Mouse (Mus musculus): ENCODE measurements at regions not wholly inside any gene's neighbourhood (a gene's known extent, or its start where the extent isn't known, plus 50 kb on each side); places are given as distances from the start of the nearest gene placed in this dataset.

DNA sequence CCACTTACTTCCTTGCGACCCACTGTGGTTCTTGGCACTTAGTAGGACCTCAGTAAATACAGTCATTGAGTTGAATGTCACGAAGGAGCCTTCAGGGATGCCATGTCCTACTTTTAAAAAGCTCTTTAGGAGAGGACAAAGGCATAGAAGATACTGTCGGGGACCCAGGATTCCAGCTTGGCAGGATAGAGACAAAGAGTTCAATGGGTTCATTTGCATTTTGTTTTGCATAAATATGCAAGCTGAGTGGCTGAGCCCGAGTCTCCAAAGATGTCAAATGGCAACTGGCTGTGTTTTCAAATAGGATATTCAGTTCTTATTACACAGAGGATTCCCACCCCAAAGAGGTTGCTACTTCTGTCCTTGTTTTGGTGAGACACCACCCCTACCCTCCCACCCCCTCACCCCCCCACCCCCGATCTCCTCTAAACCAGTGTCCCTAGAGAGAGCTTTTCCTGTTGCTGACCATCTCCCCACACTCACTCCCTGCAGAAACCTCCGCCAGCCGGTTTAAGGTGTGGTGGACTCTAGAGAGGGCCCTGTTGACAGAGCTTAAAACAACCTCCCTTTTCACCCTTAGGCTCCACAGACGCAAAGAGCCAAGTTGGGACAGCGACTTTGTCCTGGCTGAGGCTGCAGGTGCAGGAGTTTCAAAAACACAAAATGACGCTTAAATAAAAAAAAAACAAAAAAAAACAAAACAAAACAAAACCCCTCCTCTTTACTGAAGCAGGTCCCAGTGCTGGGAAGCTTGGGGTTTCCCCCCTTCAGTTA lies 57.9 kb downstream of the Sox9 start:
- intact Hi-C loops (cut with DNase I) = no loop called here
- no peak for DNase-seq (ENCODE audit: low spot score in 2 of 2)

DNA sequence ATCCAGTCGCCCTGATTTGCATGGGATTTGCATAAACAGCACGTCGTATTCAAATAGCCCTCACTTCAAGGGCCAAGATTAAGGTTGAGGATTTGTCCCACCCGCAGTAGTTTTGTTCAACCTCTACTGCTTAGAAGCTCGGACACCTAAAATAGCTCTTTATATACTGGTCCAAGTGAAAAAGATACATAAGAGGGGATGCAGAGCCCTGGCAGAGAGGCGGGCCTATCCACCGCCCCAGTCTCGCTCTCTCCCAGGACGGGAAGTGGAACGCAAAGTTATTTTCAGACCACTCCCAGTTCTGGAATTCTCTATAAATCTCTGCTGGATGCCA lies 58.4 kb downstream of the Sox9 start:
- no peak for DNase-seq (ENCODE audit: low spot score in 2 of 2)
- intact Hi-C loops (cut with DNase I) = no loop called here

DNA sequence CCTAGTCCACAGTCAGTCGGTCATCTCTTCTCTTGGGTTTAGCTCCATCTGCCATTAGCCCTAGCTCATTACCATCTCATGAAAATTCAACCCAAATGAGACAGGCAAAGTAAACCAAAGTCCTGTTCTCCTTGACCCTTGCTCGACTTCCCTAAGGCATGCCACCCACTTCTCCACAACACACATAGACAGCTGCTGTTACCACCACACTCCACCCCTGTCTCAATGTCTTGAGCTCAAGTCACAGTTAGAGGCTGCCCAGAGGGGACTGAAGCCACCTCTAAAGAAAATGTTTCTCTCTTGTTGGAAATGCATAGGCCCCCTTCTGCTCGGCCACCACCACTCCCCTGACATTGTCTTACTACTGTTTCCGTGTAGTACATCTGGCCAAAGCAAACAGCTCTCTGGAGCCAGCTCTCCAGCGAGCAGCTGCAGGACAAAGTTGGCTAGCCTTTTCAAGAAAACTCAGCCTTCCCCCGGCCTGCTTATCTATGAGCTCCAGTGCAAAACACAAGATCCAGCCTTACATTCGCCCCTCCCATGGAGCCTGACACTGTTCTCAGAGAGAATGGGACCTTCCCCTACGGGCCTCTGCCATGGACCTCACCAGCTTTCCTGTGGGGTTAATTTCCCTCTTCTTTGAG lies 62.4 kb downstream of the Sox9 start:
- no peak for DNase-seq (ENCODE audit: low spot score in 2 of 2)
- intact Hi-C loops (cut with DNase I) = no loop called here

DNA sequence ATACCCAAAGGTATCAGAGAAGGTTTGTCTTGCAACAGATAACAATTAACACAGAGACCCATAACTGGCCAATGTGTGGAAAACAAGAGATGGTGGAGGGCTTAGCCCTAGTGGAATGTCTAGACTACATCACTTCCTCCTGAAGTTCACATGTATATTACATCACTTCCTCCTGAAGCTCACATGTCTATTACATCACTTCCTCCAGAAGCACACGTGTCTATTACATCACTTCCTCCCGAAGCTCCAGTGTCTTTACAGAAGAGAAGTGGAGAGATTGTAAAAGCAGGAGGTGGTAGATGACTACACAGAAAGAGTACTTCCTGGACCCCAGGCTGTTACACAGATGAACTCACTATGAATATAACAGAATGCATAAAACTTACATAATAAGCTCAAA lies 65.1 kb downstream of the Sox9 start:
- no peak for DNase-seq (ENCODE audit: low spot score in 2 of 2)
- intact Hi-C loops (cut with DNase I) = no loop called here

DNA sequence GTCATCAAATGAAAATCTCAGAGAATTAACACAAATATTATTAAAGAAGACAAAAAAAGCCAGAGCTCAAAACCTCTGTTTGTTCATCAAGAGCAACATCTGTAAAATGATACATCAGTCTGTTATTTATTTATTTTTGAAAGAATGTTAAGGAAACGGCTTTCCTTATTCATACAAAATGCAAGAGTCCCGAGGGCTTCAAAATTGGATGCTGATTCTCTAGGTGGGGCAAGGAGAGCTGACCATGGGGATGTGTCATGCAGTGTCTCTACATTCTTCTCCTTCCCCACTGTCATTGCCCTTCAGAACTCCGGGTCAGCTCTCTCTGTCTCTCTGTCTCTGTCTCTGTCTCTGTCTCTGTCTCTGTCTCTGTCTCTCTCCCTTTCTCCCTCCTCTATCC lies 65.8 kb downstream of the Sox9 start:
- intact Hi-C loops (cut with DNase I) = no loop called here
- DNase-seq (ENCODE audit: low spot score in 2 of 2) = no peak

DNA sequence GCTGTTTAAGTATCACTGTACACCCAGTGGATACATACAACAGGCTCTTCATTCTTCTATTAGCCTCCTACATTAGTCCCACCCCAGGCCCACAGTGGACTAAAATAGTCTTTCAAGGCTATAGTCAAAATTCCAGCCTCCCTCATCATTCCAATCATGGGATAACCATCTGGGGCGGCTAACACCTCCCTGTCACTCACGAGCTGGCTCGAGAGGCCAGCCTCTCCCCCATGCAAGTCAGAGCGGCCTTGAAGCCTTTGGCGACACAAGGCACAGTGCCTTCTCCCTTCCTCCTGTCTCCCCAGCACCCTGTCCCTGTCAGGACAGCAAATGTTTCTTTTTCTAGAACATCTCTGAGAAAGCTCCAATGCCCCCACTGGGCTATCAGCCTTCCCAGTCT lies 68.0 kb downstream of the Sox9 start:
- no peak for DNase-seq (ENCODE audit: low spot score in 2 of 2)
- intact Hi-C loops (cut with DNase I) = no loop called here

DNA sequence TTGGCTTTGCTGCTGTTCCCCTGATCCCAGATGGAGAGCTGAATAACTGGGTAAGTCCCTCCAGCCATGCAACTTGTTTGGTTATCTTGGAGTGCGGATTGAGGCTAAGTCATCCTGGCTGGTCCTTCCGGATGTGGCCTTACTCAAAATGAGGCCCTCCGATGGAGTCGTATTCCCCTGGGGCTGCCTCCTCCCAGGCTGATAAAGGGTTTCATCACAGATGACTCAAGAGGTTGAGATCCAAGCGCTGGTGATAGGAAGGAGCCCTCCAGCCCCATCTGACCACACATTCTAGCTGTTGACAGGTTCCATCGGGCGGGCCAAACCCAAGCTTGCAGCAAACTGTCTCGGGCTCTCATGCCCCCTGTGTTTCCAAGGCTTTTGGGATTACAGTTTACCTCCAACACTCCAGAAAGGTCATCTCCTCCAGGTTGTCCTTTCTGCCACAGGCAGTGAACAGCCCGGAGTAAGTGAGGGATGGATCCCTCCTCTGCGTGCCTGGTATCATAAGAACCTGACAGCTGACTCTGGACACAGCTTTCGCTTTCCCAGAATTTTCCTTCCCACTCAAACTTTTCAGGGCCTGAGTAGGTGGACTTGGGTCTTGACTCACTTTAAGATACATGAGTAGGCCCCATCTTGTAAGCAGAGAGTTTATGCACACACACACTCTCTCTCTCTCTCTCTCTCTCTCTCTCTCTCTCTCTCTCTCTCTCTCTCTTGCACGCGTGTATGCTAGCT lies 68.7 kb downstream of the Sox9 start:
- intact Hi-C loops (cut with DNase I) = no loop called here
- peak in 1 of 2 experiments; percentile 75 for DNase-seq (ENCODE audit: low spot score in 2 of 2)

DNA sequence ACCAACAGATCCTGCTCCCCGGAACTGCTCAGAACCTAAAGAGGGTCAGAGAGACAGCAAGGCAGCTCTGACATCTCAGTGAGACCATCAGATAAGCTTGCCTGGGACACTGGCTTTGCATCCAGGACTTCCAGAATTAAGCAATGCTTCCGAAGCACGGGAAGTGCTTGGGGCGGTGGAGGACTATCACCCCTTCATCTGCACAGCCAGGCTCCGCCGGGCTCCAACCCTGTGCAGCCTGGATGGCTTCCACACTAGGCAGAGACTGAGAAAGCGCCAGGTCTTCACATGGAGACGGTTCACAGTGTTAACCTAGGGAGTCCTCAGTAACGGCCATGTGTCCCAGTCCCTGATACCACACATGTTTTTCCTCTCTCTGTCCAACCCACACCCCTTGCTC lies 69.3 kb downstream of the Sox9 start:
- no peak for DNase-seq (ENCODE audit: low spot score in 2 of 2)
- intact Hi-C loops (cut with DNase I) = no loop called here

DNA sequence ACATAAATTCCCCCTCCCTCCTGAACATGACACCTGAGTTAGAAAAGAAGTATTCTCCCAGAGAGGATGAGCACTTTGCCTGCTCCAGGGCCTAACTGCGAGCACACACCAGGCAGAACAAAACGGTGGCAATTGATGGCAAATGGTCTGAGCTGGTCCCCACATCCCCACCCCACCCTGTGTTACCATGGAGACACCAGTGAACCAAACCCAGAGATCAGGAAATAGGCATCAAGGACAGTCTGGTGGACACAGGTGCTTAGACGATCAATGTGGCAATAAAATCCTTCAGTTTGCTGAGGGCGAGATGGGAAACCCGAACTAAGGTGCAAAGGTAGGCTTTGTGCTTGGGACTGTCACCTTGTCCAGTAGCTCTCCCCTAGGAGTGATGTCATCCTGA lies 74.0 kb downstream of the Sox9 start:
- intact Hi-C loops (cut with DNase I) = no loop called here

DNA sequence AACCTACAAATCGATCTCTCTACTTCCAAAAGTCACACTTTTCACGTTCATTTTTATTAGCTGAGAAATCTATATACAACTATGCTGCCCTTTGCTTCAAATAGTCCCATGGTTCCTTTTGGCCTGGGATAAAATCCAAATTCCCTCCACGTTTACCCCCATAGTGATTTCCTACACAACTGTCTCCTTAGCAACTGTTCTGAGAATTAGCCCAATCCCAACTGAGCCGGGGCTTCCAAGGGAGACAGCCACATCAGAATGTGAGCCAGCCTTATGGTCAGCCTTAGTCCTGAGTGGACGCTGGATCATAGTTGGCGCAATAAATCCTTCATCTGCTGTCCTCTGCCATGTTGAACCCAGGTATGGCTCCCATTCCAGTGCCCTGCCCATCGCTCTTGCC lies 77.3 kb downstream of the Sox9 start:
- DNase-seq (ENCODE audit: low spot score in 2 of 2) = no peak

More for the DNA sequence above, 74.0 kb downstream of the Sox9 start:
- DNase-seq (ENCODE audit: low spot score in 2 of 2) = no peak

DNA sequence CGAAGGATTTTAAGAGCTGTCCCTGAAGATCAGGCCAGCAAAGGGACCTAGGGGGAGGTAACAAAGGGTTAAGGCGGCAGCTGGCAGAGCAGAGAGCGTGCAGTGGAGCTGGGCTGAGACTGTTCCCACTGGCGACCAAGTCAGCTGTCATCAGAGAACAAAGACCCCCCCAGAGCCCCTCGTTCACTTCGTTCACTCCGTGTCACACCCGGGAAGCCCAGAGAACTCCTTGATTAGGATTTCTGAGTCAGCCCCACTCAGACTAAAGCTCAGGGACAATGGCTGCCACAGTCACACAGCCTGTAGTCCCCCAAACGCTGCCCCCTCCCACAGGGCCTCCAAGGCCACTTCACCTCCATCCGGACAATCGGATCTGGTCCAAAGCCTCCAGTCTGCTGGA lies 78.8 kb downstream of the Sox9 start:
- intact Hi-C loops (cut with DNase I) = no loop called here
- no peak for DNase-seq (ENCODE audit: low spot score in 2 of 2)

More for the DNA sequence above, 77.3 kb downstream of the Sox9 start:
- intact Hi-C loops (cut with DNase I) = no loop called here

DNA sequence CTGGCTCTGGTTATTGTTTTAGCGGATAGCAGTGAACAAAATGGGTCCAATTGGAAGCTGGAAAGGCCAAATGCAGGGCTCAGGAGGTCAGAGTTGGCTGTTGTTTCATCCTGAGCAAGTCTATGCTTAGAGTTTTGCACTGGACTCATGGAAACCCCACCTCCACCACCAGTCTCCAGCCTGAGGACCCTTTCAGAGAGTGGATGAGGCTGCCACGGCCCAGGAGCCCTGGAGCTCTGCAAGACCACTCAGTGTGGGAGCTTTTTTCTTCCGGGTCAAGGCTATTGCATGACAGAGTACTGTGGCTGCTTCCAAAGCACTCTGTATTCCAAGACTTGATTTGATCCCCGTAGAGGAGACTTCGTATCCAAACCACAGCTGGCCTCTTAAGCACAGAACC lies 79.2 kb downstream of the Sox9 start:
- no peak for DNase-seq (ENCODE audit: low spot score in 2 of 2)
- intact Hi-C loops (cut with DNase I) = no loop called here

DNA sequence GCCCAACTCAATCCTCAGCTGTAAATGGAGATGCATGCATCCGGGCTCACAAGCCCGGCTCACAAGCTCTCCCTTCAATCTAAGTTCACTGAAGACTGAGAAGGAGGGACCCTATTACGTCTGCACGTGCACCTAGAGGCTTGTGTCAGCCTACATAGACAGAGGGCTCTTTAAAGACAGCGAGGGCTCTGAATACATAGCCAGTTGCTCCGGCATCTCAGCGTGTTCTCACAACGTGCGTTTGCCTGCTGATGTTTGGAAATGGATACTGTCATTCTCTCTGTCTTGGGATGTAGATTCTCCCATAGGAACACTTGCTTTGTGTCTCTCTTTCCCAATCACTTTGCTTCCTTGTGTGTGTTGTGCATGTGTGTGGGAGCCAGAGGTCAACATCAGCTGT lies 83.8 kb downstream of the Sox9 start:
- DNase-seq (ENCODE audit: low spot score in 2 of 2) = no peak
- intact Hi-C loops (cut with DNase I) = no loop called here

DNA sequence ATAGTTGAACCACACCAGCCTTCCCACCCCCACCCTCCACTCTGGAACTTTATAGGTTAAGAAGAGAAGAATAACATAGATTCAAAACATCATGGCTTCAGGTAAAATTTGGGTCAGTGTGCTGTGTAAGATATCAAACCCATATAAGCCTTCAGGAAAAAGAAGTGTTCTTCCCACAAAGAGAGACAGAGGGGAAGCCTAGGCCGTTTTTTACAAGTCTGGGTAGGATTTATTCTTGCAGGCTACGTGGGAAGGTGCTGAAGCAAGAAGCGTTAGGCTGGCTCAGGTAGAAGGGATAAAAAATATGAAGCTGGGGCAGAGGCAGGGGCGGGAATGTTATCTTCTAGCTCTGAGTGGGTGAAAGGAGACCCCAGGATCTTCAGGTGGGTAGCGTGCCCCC lies 87.5 kb downstream of the Sox9 start:
- intact Hi-C loops (cut with DNase I) = no loop called here
- peak in 1 of 2 experiments; percentile 63 for DNase-seq (ENCODE audit: low spot score in 2 of 2)

DNA sequence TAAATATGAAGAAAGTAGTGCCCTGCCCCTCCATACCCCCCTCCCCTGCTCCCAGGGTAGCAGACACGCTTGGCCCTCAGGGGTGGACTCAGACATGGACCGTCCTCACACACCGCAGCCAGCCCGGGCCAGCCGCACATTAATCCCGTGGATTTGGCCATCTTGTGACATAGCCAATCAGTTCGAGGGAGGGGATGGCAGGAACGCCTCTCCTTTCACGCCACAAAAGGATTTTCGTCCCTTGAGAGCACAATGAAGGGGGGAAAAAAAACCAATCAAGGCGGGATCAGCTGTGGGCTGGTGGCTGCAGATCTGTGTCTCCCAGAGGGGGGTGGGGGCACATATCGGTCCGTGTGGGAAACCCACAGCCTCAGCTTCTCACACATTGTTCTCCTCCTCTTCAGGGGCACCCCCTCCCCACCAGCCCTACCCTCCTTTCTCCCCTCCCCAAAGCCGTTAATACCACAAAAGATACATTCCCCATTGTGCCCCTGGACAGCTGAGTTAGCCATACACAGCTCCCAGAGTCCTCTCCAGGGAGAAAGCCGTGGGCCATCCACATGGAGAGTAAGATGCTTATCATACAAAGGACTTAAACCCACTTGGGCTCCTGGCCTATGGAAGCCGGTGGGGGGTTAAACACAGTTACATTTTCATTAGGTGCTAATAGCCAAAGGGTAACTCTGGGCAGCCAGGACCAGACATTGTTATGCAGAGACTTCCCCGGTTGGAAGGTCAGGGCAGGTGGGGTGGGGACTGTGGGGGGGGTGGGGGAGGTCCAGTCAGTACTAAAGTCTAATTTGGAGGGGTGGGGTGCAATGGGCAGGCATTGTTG lies 88.4 kb downstream of the Sox9 start:
- no peak for DNase-seq (ENCODE audit: low spot score in 2 of 2)
- intact Hi-C loops (cut with DNase I) = no loop called here

DNA sequence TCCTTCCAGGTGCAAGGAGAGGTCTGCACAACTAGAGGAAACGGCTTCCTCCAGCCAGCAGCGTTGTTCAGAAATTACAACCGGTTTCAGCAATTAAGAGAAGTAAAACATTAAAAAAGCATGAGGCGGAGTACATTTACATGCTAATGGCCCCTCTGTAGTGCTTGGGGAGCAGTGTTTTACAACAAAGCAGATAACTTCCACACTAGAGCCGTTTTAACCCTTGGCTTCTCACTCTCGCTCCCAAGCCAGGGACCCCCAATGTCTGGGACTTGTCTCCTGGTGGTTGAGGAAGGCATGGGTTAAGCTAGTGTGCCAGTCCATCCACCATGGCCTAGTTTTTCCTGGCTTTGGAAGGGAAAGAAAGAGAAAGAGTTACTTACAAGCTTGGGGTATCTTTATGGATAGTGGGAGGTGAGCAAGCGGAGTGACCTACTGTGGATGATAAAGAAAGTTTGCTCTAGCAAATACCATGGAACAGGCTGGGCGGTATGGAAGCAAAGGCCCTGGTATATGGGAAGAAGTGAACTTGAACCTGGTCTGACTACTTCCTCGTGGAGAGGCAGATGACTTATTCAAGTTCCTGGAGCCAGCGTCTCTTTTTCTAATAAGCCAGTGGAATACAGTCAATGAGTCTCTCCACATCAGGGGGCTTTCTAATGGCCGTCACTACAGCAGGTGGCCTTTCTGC lies 90.8 kb downstream of the Sox9 start:
- intact Hi-C loops (cut with DNase I) = no loop called here
- DNase-seq (ENCODE audit: low spot score in 2 of 2) = no peak

DNA sequence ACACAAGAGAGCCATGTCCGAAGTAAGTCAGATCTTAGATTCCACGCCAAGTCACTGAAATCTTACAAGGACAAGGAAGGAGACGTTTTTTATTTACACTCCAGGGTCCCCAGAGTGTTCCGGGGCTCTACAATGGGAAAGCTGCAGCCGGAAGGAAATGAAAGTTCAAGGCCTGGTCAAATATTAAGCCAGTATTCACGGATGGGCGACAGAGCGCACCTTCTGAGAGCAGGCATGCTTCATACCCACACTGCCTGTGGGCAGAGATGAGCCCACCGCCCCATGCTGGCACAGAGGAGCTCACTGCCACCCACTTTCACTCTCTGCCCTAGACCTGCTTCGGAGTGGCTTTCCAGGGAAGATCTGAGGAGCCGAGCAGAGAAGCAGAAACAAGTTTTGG lies 92.2 kb downstream of the Sox9 start:
- no peak for DNase-seq (ENCODE audit: low spot score in 2 of 2)
- intact Hi-C loops (cut with DNase I) = no loop called here

DNA sequence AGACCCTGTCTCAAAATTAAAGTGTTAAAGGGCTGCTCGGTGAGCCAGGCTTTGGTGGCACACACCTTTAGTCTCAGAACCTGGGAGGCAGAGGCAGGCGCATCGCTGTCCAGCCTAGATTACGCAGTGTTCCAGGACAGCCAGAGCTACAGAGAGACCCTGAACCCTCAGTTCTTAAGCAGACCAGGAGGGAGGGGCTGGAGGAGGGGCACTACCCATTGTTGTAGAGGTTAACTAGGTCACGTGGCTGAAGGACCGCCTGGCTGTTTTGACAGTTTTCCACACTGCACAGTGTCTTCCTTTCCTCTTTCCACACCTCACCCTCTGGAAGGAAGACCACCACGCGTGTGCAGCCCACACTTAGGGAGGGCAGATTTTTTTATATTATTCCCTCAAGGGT lies 94.2 kb downstream of the Sox9 start:
- no peak for DNase-seq (ENCODE audit: low spot score in 2 of 2)
- intact Hi-C loops (cut with DNase I) = no loop called here

DNA sequence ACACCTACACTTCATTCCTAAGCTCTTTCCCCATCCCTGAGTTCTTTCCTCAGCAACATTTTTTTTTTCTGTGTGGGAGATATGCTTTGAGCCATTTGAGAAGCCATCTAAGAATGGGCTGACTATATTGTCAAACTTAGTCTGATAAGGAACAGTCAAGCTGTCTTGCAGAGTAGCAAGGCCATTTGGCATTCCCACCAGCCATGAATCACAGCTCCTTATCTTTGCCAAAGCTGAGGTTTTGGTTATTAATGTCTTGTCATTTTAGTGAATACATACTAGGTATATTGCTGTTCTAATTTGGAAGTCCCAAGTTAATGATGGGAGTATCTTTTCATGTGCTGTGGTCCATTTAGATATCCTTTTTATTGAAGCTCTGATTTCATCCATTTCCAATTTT lies 96.4 kb downstream of the Sox9 start:
- no peak for DNase-seq (ENCODE audit: low spot score in 2 of 2)
- intact Hi-C loops (cut with DNase I) = no loop called here

DNA sequence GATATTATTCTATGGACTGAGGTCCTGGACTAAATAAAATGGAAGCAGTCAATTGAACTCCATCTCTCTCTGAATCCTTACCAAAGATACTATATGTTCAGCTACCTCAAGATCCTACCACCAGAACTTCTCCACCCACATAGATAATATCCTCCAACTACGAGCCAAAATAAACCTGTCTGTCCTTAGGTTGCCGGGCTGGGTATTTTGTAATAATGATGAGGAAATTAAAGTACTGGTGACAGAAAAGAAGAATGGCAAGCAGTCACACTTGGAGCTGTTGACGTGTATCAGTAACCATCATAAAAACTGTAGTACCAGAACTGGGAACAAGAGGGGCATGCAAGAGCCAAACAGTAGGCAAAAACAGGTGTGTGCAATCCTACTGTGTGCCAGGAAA lies 98.7 kb downstream of the Sox9 start:
- DNase-seq (ENCODE audit: low spot score in 2 of 2) = no peak
- intact Hi-C loops (cut with DNase I) = no loop called here
